Mouse (Mus musculus): ENCODE measurements at regions not wholly inside any gene's neighbourhood (a gene's known extent, or its start where the extent isn't known, plus 50 kb on each side); places are given as distances from the start of the nearest gene placed in this dataset.
"Not testable (repeated sequence)": the region's sequence is repeated elsewhere in the genome, so short reads cannot be mapped to it uniquely, and the experiment has no call there.

GRCm38 (mm10) chr6:7356634-7357033, 198.0 kb upstream of the Tac1 start:
- no peaks in the 10 kb centered on the region for H3K4me1 ChIP-seq (replicated peaks)
- no peak overlapping the region for H3K4me2 ChIP-seq
- H3K36me3 ChIP-seq: no peaks in the 10 kb centered on the region
- ATAC-seq (replicated peaks; ENCODE audit: insufficient number of reproducible peaks, insufficient read depth, low FRiP score, low read depth): no peak
- H3K27me3 ChIP-seq: no peaks in the 10 kb centered on the region
- 37% methylated on average over 2 of the region's 2 CpGs for WGBS
- no peak overlapping the region for H3K9ac ChIP-seq
- no peak overlapping the region for H3K27ac ChIP-seq
- H3K4me3 ChIP-seq: no peak overlapping the region
- no peaks in the 10 kb centered on the region for H3K9me3 ChIP-seq (replicated peaks)

- Histone ChIP-seq H3K27ac (no peak overlapping the region), H3K36me3 (no peaks in the 10 kb centered on the region), H3K27me3 (no peaks in the 10 kb centered on the region), H3K9me3 (replicated peaks) (no peaks in the 10 kb centered on the region), H3K4me1 (replicated peaks) (no peaks in the 10 kb centered on the region), H3K9ac (no peak overlapping the region), H3K4me2 (no peak overlapping the region), H3K4me3 (no peak overlapping the region)
- WGBS: 70% methylated on average over 1 of the region's 1 CpGs
- ATAC-seq (replicated peaks; ENCODE audit: insufficient number of reproducible peaks, insufficient read depth, low FRiP score, low read depth): no peak
Observed at GRCm38 (mm10) chr6:7367166-7367565, 187.5 kb upstream of the Tac1 start.

- no peak overlapping the region for H3K27ac ChIP-seq
Observed at GRCm38 (mm10) chr6:7374629-7375028, 180.1 kb upstream of the Tac1 start.

GRCm38 (mm10) chr6:7375851-7376250, 178.8 kb upstream of the Tac1 start:
- Histone ChIP-seq H3K27ac (no peak overlapping the region), H3K36me3 (no peaks in the 10 kb centered on the region), H3K4me3 (no peak overlapping the region), H3K9ac (no peak overlapping the region), H3K9me3 (replicated peaks) (no peaks in the 10 kb centered on the region), H3K27me3 (no peaks in the 10 kb centered on the region), H3K4me2 (no peak overlapping the region), H3K4me1 (replicated peaks) (peaks cover 3% of the 10 kb centered on the region; the same call in 1 of the 2 replicates)
- no peak for ATAC-seq (replicated peaks; ENCODE audit: insufficient number of reproducible peaks, insufficient read depth, low FRiP score, low read depth)
- 80% methylated on average over 2 of the region's 2 CpGs for WGBS

More at GRCm38 (mm10) chr6:7374629-7375028, 180.1 kb upstream of the Tac1 start:
- no peaks in the 10 kb centered on the region for H3K36me3 ChIP-seq
- no peak overlapping the region for H3K9ac ChIP-seq
- peaks cover 3% of the 10 kb centered on the region; the same call in 1 of the 2 replicates for H3K4me1 ChIP-seq (replicated peaks)
- H3K9me3 ChIP-seq (replicated peaks): no peaks in the 10 kb centered on the region
- no peaks in the 10 kb centered on the region for H3K27me3 ChIP-seq
- 26% methylated on average over 4 of the region's 4 CpGs for WGBS
- H3K4me3 ChIP-seq: no peak overlapping the region
- no peak for ATAC-seq (replicated peaks; ENCODE audit: insufficient number of reproducible peaks, insufficient read depth, low FRiP score, low read depth)
- no peak overlapping the region for H3K4me2 ChIP-seq

GRCm38 (mm10) chr6:7378651-7379050, 176.0 kb upstream of the Tac1 start:
- no peaks in the 10 kb centered on the region for H3K9me3 ChIP-seq (replicated peaks)
- peaks cover 3% of the 10 kb centered on the region; the same call in 1 of the 2 replicates for H3K4me1 ChIP-seq (replicated peaks)
- no peak overlapping the region for H3K4me2 ChIP-seq
- WGBS: 53% methylated on average over 5 of the region's 5 CpGs
- no peak overlapping the region for H3K9ac ChIP-seq
- no peak for ATAC-seq (replicated peaks; ENCODE audit: insufficient number of reproducible peaks, insufficient read depth, low FRiP score, low read depth)
- no peaks in the 10 kb centered on the region for H3K36me3 ChIP-seq
- no peak overlapping the region for H3K27ac ChIP-seq
- H3K4me3 ChIP-seq: no peak overlapping the region
- no peaks in the 10 kb centered on the region for H3K27me3 ChIP-seq

- Histone ChIP-seq H3K4me2 (no peak overlapping the region), H3K9me3 (replicated peaks) (no peaks in the 10 kb centered on the region), H3K4me3 (no peak overlapping the region), H3K27me3 (no peaks in the 10 kb centered on the region), H3K4me1 (replicated peaks) (no peaks in the 10 kb centered on the region), H3K27ac (no peak overlapping the region), H3K36me3 (no peaks in the 10 kb centered on the region), H3K9ac (no peak overlapping the region)
- no peak for ATAC-seq (replicated peaks; ENCODE audit: insufficient number of reproducible peaks, insufficient read depth, low FRiP score, low read depth)
- 35% methylated on average over 2 of the region's 2 CpGs for WGBS
Observed at GRCm38 (mm10) chr6:7424731-7425130, 129.9 kb upstream of the Tac1 start.

- H3K9ac ChIP-seq: no peak overlapping the region
- no peak overlapping the region for H3K4me3 ChIP-seq
- H3K4me1 ChIP-seq (replicated peaks): no peaks in the 10 kb centered on the region
- H3K27me3 ChIP-seq: no peaks in the 10 kb centered on the region
- H3K36me3 ChIP-seq: no peaks in the 10 kb centered on the region
- H3K4me2 ChIP-seq: no peak overlapping the region
- no peaks in the 10 kb centered on the region for H3K9me3 ChIP-seq (replicated peaks)
- no peak overlapping the region for H3K27ac ChIP-seq
- ATAC-seq (replicated peaks; ENCODE audit: insufficient number of reproducible peaks, insufficient read depth, low FRiP score, low read depth): no peak
- WGBS: 47% methylated on average over 3 of the region's 3 CpGs
Observed at GRCm38 (mm10) chr6:7441725-7442124, 113.0 kb upstream of the Tac1 start.

GRCm38 (mm10) chr6:7442286-7442685, 112.4 kb upstream of the Tac1 start:
- H3K9ac ChIP-seq; H3K27me3 ChIP-seq; H3K4me1 ChIP-seq (replicated peaks); H3K36me3 ChIP-seq; H3K4me3 ChIP-seq; H3K9me3 ChIP-seq (replicated peaks); ATAC-seq (replicated peaks; ENCODE audit: insufficient number of reproducible peaks, insufficient read depth, low FRiP score, low read depth); H3K27ac ChIP-seq; H3K4me2 ChIP-seq: not testable (repeated sequence)
- WGBS: 74% methylated on average over 3 of the region's 3 CpGs

GRCm38 (mm10) chr6:7455881-7456280, 98.8 kb upstream of the Tac1 start:
- Histone ChIP-seq H3K9ac (no peak overlapping the region), H3K4me2 (no peak overlapping the region), H3K27ac (no peak overlapping the region), H3K9me3 (replicated peaks) (no peaks in the 10 kb centered on the region), H3K36me3 (no peaks in the 10 kb centered on the region), H3K27me3 (no peaks in the 10 kb centered on the region), H3K4me1 (replicated peaks) (no peaks in the 10 kb centered on the region), H3K4me3 (no peak overlapping the region)
- no peak for ATAC-seq (replicated peaks; ENCODE audit: insufficient number of reproducible peaks, insufficient read depth, low FRiP score, low read depth)
- WGBS: 78% methylated on average over 3 of the region's 3 CpGs

GRCm38 (mm10) chr6:7463896-7464295, 90.8 kb upstream of the Tac1 start:
- no peaks in the 10 kb centered on the region for H3K36me3 ChIP-seq
- H3K9ac ChIP-seq: no peak overlapping the region
- no peak overlapping the region for H3K4me3 ChIP-seq
- no peak overlapping the region for H3K4me2 ChIP-seq
- 0 out of 2 replicates have a peak, but pooled peaks have one; percentile 10 for ATAC-seq (replicated peaks; ENCODE audit: insufficient number of reproducible peaks, insufficient read depth, low FRiP score, low read depth)
- H3K4me1 ChIP-seq (replicated peaks): no peaks in the 10 kb centered on the region
- no peak overlapping the region for H3K27ac ChIP-seq
- H3K27me3 ChIP-seq: no peaks in the 10 kb centered on the region
- 66% methylated on average over 2 of the region's 2 CpGs for WGBS
- no peaks in the 10 kb centered on the region for H3K9me3 ChIP-seq (replicated peaks)

- H3K4me2 ChIP-seq: no peak overlapping the region
- ATAC-seq (replicated peaks; ENCODE audit: insufficient number of reproducible peaks, insufficient read depth, low FRiP score, low read depth): no peak
- no peaks in the 10 kb centered on the region for H3K4me1 ChIP-seq (replicated peaks)
- no peaks in the 10 kb centered on the region for H3K9me3 ChIP-seq (replicated peaks)
- H3K27ac ChIP-seq: no peak overlapping the region
- H3K4me3 ChIP-seq: no peak overlapping the region
- H3K9ac ChIP-seq: no peak overlapping the region
- H3K36me3 ChIP-seq: no peaks in the 10 kb centered on the region
- H3K27me3 ChIP-seq: no peaks in the 10 kb centered on the region
- WGBS: 76% methylated on average over 2 of the region's 2 CpGs
Observed at GRCm38 (mm10) chr6:7464346-7464745, 90.3 kb upstream of the Tac1 start.

- no peaks in the 10 kb centered on the region for H3K27me3 ChIP-seq
- no peaks in the 10 kb centered on the region for H3K36me3 ChIP-seq
- WGBS: 32% methylated on average over 7 of the region's 7 CpGs
- H3K4me3 ChIP-seq: no peak overlapping the region
- H3K27ac ChIP-seq: no peak overlapping the region
- no peaks in the 10 kb centered on the region for H3K9me3 ChIP-seq (replicated peaks)
- ATAC-seq (replicated peaks; ENCODE audit: insufficient number of reproducible peaks, insufficient read depth, low FRiP score, low read depth): no peak
- H3K9ac ChIP-seq: no peak overlapping the region
- no peaks in the 10 kb centered on the region for H3K4me1 ChIP-seq (replicated peaks)
- H3K4me2 ChIP-seq: no peak overlapping the region
Observed at GRCm38 (mm10) chr6:7472366-7473026, 82.2 kb upstream of the Tac1 start.
